Mouse (Mus musculus) liver, embryonic 14.5 days (tissue): ENCODE data around the gene Etv6.

Source experiments
- CTCF ChIP-seq: IDR thresholded peaks from 2 replicates; pipeline ENCODE4 v1.5.1; 2016; ENCODE audit warnings: antibody characterized with exemption, low read depth, control low read depth
- EP300 ChIP-seq: IDR thresholded peaks from 2 replicates; pipeline ENCODE4 v1.6.1; 2016; ENCODE audit warnings: antibody characterized with exemption, low read depth

DNA sequence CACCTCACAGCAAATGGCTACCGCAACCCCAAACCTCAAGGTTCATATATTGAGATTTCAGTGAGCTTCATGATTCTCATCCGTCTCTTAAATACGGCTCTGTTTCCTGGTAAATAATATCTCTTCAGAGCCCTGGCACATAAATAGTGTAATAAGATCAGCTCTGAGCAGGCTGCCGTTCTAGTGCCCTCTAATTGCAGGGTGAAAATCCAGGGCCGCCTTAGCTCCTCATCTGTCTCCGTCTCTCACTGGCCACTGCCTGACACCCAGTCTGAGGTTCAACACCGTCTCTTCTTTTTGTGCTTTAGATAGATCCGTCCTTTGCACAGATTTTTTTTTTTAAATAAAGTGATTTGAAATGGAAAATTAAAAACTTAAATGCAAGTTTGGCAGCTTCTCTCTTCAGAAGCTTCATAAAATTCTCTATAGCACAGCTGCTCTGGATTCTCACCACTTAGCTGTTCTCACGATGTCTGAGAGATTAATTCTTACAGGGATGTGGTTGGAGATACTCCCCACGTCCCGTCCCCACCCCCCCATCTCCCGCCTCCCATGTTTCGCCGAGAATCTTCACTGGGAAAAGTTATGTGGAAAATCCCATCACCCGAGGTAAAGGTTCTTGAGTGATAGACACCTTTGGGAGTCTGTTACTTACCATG is 115.7 kb downstream of the Etv6 start:
- TF ChIP-seq CTCF (no peak), EP300 (no peak)
